Mouse (Mus musculus) bone marrow, adult 2 months (tissue): ENCODE measurements at regions not wholly inside any gene's neighbourhood (a gene's known extent, or its start where the extent isn't known, plus 50 kb on each side); places are given as distances from the start of the nearest gene placed in this dataset.

Experiments used
- CTCF ChIP-seq: fragments of 200-500 bp; IDR thresholded peaks from 2 replicates; pipeline ENCODE4 v1.5.1; 2011; ENCODE audit warnings: low read length, control low read depth; ENCODE audit not compliant: control insufficient read depth, insufficient read depth
- POLR2A ChIP-seq: fragments of 200-500 bp; IDR thresholded peaks from 2 replicates; pipeline ENCODE4 v1.6.1; 2011; ENCODE audit warnings: low read depth, mild to moderate bottlenecking, control low read depth, low read length, borderline replicate concordance; ENCODE audit not compliant: control insufficient read depth

GRCm38 (mm10) chr15:93025791-93026190, 249.2 kb downstream of the Gxylt1 start:
- TF ChIP-seq CTCF (no peak), POLR2A (no peak)
